Mouse (Mus musculus): ENCODE results near the gene Sag. TPM values are rescaled to one million over a fixed set of nuclear protein-coding genes. Genes with fewer than 3 reads are reported as not detected.

Gene Sag
- 0.79 and 0.86 TPM in 2 replicates for polyA plus RNA-seq (2015; fragmentation: Nextera tagmentation; extraction: Ambion mirVana)

DNA sequence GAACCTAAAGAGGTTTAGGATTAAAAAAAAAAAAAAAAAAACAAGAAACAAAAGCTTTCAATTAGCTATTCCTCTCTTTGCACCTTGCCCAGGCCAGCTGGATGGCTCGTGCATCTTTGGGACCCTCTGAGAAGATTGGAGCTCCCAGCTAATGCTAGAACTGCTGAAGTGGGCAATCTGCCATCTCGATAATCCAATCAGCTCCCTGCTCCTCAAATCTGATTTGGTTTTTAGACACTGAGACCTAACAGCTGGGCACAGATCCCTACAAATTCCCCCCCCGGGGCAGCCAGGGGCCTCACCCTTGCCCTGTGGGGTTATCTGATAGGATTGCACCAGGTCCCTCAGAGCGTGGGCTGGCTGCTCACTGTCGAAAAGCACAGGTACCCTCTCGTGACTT lies at the start of gene Sag:
Gene Sag, plus strand, starts transcription at position 105 of the 400 bp plus-strand sequence.
- H3K4me1 ChIP-seq (replicated peaks), result no peaks in the 10 kb centered on the region
- no peak for ATAC-seq (replicated peaks; ENCODE audit: insufficient number of reproducible peaks, insufficient read depth, low FRiP score, low read depth)
- WGBS, result 60% methylated on average over 6 of the region's 6 CpGs
- H3K9ac ChIP-seq, result no peak within 1 kb of the TSS
- H3K27ac ChIP-seq, result no peak within 1 kb of the TSS
- H3K27me3 ChIP-seq, result no peaks in the 10 kb centered on the region
- no peak within 1 kb of the TSS for H3K4me2 ChIP-seq
- H3K4me3 ChIP-seq, result no peak within 1 kb of the TSS
- H3K36me3 ChIP-seq, result no peaks in the 10 kb centered on the region
- no peaks in the 10 kb centered on the region for H3K9me3 ChIP-seq (replicated peaks)

DNA sequence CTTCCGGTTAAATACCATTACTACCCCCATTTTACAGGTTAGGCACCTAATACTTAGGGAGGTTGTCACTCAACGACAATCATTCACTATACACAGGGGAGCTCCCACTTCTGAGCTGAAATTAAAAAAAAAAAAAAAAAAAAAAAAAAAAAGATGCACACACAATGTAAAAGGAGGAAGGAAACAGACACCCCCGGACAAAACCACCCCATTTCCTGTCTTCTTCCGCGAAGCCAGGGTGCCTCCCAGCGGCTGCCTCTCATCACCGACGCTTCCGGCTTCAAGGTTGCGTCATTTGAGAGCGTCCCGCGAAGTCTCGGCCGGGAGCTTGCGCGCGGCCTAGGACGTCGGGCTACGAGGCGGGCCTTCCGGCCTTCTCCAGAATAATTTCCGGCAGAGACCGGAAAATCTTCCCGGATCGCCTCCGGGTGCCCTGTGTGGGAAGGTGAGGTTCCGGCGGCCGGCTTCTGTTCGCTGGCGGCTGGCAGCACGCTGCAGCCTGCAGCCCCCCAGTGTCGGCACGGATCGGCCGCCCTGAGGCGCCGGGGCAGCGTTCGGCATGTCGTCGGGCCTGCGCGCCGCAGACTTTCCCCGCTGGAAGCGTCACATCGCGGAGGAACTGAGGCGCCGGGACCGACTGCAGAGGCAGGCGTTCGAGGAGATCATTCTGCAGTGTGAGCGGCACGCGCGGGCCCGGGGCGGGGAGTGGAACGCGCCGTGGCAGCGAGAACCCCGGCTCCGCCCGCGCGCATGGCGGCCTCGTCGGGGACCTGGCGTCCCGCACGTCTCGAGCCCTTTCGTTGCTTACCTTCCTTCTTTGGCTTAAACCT lies 47.6 kb upstream of the Sag start, which contains the start of gene Atg16l1:
Gene Atg16l1, plus strand, starts transcription at position 230 of the 830 bp plus-strand sequence.
- Histone ChIP-seq H3K4me3 (peak within 1 kb of the TSS; percentile 78), H3K4me2 (peak within 1 kb of the TSS; percentile 62), H3K9me3 (replicated peaks) (no peaks in the 10 kb centered on the region), H3K27me3 (peaks cover 3% of the 10 kb centered on the region; the same call in 1 of the 2 replicates), H3K9ac (peak within 1 kb of the TSS; percentile 88), H3K27ac (peak within 1 kb of the TSS; percentile 84), H3K36me3 (peaks cover 16% of the 10 kb centered on the region; the same call in 1 of the 2 replicates), H3K4me1 (replicated peaks) (peaks cover 8% of the 10 kb centered on the region)
- WGBS, result under 1% methylated on average over 79 of the region's 79 CpGs
- ATAC-seq (replicated peaks; ENCODE audit: insufficient number of reproducible peaks, insufficient read depth, low FRiP score, low read depth), result peak; percentile 99

DNA sequence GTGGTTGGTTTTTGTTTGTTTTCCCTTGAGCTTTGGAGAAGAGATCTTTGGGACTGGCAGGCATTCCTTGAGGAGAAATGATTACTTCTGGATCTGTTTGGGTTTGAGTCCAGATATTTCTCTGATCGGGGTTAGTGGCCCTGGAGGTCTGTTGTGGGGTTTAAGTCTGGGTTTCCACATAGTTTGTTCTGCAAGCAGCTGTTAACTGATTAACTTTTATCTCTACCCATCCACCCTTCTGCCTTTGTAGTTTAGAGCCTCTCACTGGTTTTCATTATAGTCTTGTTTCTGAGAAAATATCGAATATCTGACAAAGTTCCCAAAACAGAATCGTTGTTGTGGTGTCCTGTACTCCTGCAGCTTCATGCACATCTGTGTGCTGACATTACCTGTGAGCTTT lies 39.7 kb upstream of the Sag start:
- Histone ChIP-seq H3K9ac (no peak overlapping the region), H3K27ac (no peak overlapping the region), H3K36me3 (peaks cover 82% of the 10 kb centered on the region), H3K4me3 (no peak overlapping the region), H3K4me1 (replicated peaks) (no peaks in the 10 kb centered on the region), H3K27me3 (no peaks in the 10 kb centered on the region), H3K4me2 (no peak overlapping the region), H3K9me3 (replicated peaks) (no peaks in the 10 kb centered on the region)
- WGBS, result 95% methylated on average over 3 of the region's 3 CpGs
- ATAC-seq (replicated peaks; ENCODE audit: insufficient number of reproducible peaks, insufficient read depth, low FRiP score, low read depth), result no peak

DNA sequence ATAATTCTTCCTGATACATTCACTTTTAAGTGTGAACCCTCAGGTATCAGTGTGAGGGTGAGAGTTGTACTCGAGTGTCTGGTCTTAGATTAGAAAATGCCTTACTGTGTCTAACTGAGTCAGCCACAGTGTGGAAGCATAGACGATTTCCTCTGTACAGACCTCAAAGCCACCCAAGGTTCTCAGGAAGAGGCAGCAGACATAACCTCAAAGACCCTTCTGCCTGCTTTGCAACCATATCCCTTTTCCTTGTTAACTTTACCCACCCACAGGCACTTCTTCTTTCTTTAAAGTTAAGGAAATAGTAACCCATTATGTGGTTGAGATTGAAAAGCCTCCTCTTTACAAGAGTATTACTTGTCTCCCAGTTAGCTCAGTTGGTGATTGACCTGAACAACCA lies 37.7 kb upstream of the Sag start:
- H3K9ac ChIP-seq, result no peak overlapping the region
- 81% methylated on average over 2 of the region's 2 CpGs for WGBS
- H3K9me3 ChIP-seq (replicated peaks), result no peaks in the 10 kb centered on the region
- no peak overlapping the region for H3K27ac ChIP-seq
- ATAC-seq (replicated peaks; ENCODE audit: insufficient number of reproducible peaks, insufficient read depth, low FRiP score, low read depth), result no peak
- H3K4me1 ChIP-seq (replicated peaks), result no peaks in the 10 kb centered on the region
- H3K4me3 ChIP-seq, result no peak overlapping the region
- H3K36me3 ChIP-seq, result peaks cover 83% of the 10 kb centered on the region
- H3K4me2 ChIP-seq, result no peak overlapping the region
- H3K27me3 ChIP-seq, result no peaks in the 10 kb centered on the region

DNA sequence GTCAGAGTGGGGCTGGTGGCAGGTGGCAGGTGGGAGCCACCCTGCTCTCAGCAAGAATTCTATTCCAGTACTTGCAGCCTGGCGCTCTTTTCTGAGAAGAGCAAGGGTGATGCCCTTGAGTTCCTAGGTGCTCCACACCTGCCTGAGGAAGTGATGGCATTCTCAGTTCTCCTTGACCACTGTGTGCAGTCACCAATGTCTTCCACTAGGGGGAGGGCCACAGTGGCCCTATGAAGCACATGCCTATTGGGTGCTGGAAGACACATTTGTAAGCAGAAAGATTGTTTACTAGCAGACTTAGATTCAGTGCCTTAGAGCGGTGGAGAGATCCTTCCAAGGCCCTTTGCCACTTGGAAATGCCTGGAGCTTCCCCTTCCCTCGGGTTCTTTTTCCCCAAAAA lies 37.2 kb upstream of the Sag start:
- ATAC-seq (replicated peaks; ENCODE audit: insufficient number of reproducible peaks, insufficient read depth, low FRiP score, low read depth), result no peak
- peaks cover 85% of the 10 kb centered on the region for H3K36me3 ChIP-seq
- H3K4me2 ChIP-seq, result no peak overlapping the region
- no peaks in the 10 kb centered on the region for H3K27me3 ChIP-seq
- no peak overlapping the region for H3K4me3 ChIP-seq
- H3K9me3 ChIP-seq (replicated peaks), result no peaks in the 10 kb centered on the region
- H3K27ac ChIP-seq, result no peak overlapping the region
- no peak overlapping the region for H3K9ac ChIP-seq
- 89% methylated on average over 3 of the region's 3 CpGs for WGBS
- H3K4me1 ChIP-seq (replicated peaks), result no peaks in the 10 kb centered on the region

DNA sequence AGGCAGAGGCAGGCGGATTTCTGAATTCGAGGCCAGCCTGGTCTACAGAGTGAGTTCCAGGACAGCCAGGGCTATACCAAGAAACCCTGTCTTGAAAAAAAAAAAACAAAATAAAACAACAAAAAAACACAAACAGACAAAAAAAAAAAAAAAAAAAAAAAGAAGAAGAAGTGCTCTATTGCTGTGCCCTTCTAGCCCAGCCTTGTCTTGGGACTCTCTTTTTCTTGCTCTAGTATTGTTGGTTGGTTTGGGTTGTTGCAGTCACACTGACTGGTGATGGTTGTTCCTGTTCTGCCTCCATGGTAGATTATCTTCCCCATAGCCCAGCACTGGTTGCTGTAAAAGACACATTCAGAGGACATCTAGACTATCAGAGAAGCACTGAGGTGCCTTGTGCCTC lies 34.2 kb upstream of the Sag start:
- no peak overlapping the region for H3K9ac ChIP-seq
- H3K36me3 ChIP-seq, result peaks cover 87% of the 10 kb centered on the region
- H3K4me2 ChIP-seq, result no peak overlapping the region
- H3K4me3 ChIP-seq, result no peak overlapping the region
- no peaks in the 10 kb centered on the region for H3K27me3 ChIP-seq
- 97% methylated on average over 2 of the region's 2 CpGs for WGBS
- H3K27ac ChIP-seq, result no peak overlapping the region
- no peaks in the 10 kb centered on the region for H3K4me1 ChIP-seq (replicated peaks)
- no peak for ATAC-seq (replicated peaks; ENCODE audit: insufficient number of reproducible peaks, insufficient read depth, low FRiP score, low read depth)
- H3K9me3 ChIP-seq (replicated peaks), result peaks cover 4% of the 10 kb centered on the region; the same call in 1 of the 2 replicates

DNA sequence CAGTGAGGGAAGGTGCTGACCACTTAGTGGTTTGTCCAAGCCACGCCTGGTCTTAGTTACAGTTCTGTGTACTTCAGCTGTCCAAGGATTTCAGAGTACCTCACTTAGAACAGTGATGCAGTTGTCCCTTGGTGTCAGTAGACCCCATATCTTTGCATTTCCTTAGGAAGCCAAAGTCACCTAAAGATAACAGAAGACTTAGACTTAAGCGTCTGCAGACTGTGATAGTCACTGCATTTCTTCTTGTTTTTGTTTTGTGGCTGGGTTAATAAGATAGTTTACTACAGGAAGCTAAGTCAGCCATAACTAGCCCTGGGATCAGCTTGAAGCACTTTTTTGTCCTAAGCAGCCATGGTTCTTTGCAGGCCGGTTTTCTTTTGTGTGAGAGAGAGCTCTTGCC lies 33.0 kb upstream of the Sag start:
- H3K9me3 ChIP-seq (replicated peaks), result peaks cover 4% of the 10 kb centered on the region; the same call in 1 of the 2 replicates
- no peaks in the 10 kb centered on the region for H3K4me1 ChIP-seq (replicated peaks)
- H3K36me3 ChIP-seq, result peaks cover 87% of the 10 kb centered on the region
- no peak overlapping the region for H3K4me2 ChIP-seq
- H3K4me3 ChIP-seq, result no peak overlapping the region
- 79% methylated on average over 3 of the region's 3 CpGs for WGBS
- no peak overlapping the region for H3K27ac ChIP-seq
- H3K27me3 ChIP-seq, result no peaks in the 10 kb centered on the region
- no peak for ATAC-seq (replicated peaks; ENCODE audit: insufficient number of reproducible peaks, insufficient read depth, low FRiP score, low read depth)
- no peak overlapping the region for H3K9ac ChIP-seq

DNA sequence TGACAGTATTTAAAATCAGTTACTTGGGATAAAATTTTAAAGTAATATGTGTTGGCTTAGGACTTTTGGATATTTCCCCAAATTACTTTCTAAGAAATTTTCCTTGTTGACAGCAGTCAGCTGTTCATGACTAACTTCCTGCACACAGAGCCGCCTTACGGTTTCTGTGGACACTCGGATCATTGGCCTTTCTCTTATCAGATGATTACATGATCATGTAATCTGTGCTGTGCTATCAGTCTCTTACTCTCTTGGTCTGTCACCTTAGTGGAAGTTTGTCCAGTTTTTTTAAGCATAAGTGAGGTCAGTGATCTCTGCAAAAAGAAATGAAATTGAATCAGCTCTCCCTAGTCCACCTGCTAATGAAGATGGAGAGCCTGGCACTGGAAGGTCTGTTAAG lies 31.8 kb upstream of the Sag start:
- peaks cover 4% of the 10 kb centered on the region; the same call in 1 of the 2 replicates for H3K9me3 ChIP-seq (replicated peaks)
- H3K4me2 ChIP-seq, result no peak overlapping the region
- 83% methylated on average over 3 of the region's 3 CpGs for WGBS
- H3K27ac ChIP-seq, result no peak overlapping the region
- peaks cover 87% of the 10 kb centered on the region for H3K36me3 ChIP-seq
- H3K4me1 ChIP-seq (replicated peaks), result no peaks in the 10 kb centered on the region
- no peak overlapping the region for H3K9ac ChIP-seq
- H3K27me3 ChIP-seq, result no peaks in the 10 kb centered on the region
- no peak overlapping the region for H3K4me3 ChIP-seq
- ATAC-seq (replicated peaks; ENCODE audit: insufficient number of reproducible peaks, insufficient read depth, low FRiP score, low read depth), result no peak

DNA sequence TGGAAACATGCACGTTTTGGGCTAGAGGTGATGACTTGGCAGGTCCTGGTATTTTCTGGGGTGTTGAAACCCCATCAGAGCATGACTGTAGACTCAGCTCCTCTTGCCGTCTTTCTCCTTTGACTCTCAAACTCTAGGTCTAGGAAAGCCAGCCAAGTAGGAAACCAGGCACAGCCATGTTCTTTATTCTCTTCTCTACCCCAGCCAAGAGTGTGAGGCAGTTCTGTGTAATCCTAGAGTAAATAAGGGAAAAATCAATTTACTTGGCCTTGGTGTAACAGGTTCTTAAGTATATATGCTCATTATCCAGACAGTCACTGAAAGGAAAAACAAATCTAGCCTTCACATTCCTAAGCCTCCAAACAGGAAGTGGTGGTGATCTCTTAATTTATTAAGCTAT lies 30.1 kb upstream of the Sag start:
- ATAC-seq (replicated peaks; ENCODE audit: insufficient number of reproducible peaks, insufficient read depth, low FRiP score, low read depth), result no peak
- H3K9ac ChIP-seq, result no peak overlapping the region
- H3K36me3 ChIP-seq, result peaks cover 85% of the 10 kb centered on the region
- WGBS, result 83% methylated on average over 2 of the region's 2 CpGs
- H3K4me2 ChIP-seq, result no peak overlapping the region
- no peak overlapping the region for H3K27ac ChIP-seq
- no peak overlapping the region for H3K4me3 ChIP-seq
- no peaks in the 10 kb centered on the region for H3K27me3 ChIP-seq
- peaks cover 4% of the 10 kb centered on the region; the same call in 1 of the 2 replicates for H3K9me3 ChIP-seq (replicated peaks)
- H3K4me1 ChIP-seq (replicated peaks), result no peaks in the 10 kb centered on the region

DNA sequence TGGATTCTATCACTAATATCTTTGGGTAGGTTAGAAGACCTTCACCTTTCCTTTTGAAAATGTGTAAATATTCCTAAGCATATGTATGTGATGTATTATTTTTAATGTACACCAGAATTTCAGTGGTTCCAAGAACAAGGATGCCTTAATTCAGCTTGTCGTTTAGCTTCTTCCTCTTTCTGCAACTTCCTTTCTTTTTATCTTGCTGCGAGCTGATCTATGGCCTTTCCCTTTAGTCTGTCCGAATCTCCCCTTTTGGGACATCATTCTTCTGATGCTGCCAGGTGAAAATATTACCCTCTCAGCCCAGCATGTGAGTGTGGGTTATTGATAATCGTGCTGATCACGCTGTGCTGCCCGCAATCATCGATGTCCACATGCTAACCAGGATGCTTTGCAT lies 28.6 kb upstream of the Sag start:
- WGBS, result 88% methylated on average over 7 of the region's 7 CpGs
- Histone ChIP-seq H3K4me1 (replicated peaks) (no peaks in the 10 kb centered on the region), H3K9me3 (replicated peaks) (peaks cover 4% of the 10 kb centered on the region; the same call in 1 of the 2 replicates), H3K36me3 (peaks cover 90% of the 10 kb centered on the region), H3K9ac (no peak overlapping the region), H3K4me2 (no peak overlapping the region), H3K27ac (no peak overlapping the region), H3K27me3 (no peaks in the 10 kb centered on the region), H3K4me3 (no peak overlapping the region)
- ATAC-seq (replicated peaks; ENCODE audit: insufficient number of reproducible peaks, insufficient read depth, low FRiP score, low read depth), result no peak

DNA sequence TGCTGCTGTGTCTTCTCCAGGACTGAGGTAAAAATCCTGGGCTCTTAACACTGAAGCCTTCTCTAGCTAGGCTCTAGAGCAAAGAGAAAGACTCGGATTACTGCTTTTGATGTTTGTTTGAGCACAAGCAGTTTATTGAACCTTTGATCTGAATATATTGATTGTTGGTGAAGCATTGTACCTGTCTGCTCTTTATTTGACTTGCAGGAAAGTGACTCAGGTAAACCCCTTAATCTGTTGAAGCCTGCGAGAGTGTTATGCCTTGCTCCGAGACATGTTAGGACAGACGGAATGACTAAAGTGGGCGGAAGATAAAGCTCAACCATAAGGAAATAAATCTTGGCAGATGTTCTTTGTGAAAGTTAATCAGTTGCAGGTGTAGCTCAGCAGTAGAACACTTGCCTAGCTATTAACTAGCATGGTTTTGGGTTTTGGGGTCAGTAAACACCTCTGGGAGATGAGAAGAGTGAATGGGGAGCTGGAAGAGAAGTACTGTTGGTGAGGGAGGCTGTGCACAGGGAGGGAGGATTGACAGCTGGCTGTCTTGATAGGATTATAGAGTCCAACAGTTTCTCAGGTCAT lies 24.2 kb upstream of the Sag start:
- Histone ChIP-seq H3K36me3 (peaks cover 96% of the 10 kb centered on the region), H3K9ac (no peak overlapping the region), H3K27me3 (no peaks in the 10 kb centered on the region), H3K4me1 (replicated peaks) (no peaks in the 10 kb centered on the region), H3K27ac (no peak overlapping the region), H3K9me3 (replicated peaks) (no peaks in the 10 kb centered on the region), H3K4me2 (no peak overlapping the region), H3K4me3 (no peak overlapping the region)
- ATAC-seq (replicated peaks; ENCODE audit: insufficient number of reproducible peaks, insufficient read depth, low FRiP score, low read depth), result no peak
- WGBS, result 87% methylated on average over 5 of the region's 5 CpGs

Data from heart, embryonic 15.5 days (tissue).